Mouse (Mus musculus) lung, postnatal 0 days (tissue): Measurements from ENCODE around the gene Cacna1i. TPM values are rescaled to one million over a fixed set of nuclear protein-coding genes. Genes with fewer than 3 reads are reported as not detected.

Experiments
- ATAC-seq: fragments of 200-750 bp; cut with Nextera tagmentation; 2 replicates; pipeline ENCODE4 v1.8.0; 2017; ENCODE audit warnings: moderate library complexity
- DNase-seq: peaks from one replicate; pipeline ENCODE4 v3.0.0-alpha.2; 2016; ENCODE audit warnings: low spot score
- H3K27ac ChIP-seq: fragments of 300-500 bp; sonication (generic); 2 replicates; pipeline ENCODE4 v1.5.1; 2014; ENCODE audit warnings: antibody characterized with exemption, mild to moderate bottlenecking, low read length, mixed read lengths
- H3K27me3 ChIP-seq: fragments of 300-500 bp; sonication (generic); replicated peaks from 2 replicates; pipeline ENCODE4 v1.6.1; 2014; ENCODE audit warnings: low read length, mixed read lengths; ENCODE audit not compliant: insufficient read depth
- H3K36me3 ChIP-seq: fragments of 300-500 bp; sonication (generic); 2 replicates; pipeline ENCODE4 v1.6.1; 2014; ENCODE audit warnings: low read length, mixed read lengths; ENCODE audit not compliant: insufficient read depth
- H3K4me1 ChIP-seq: fragments of 300-500 bp; sonication (generic); 2 replicates; pipeline ENCODE4 v1.6.1; 2014; ENCODE audit warnings: antibody characterized with exemption, low read depth, low read length, mixed read lengths; ENCODE audit not compliant: insufficient read depth
- H3K4me2 ChIP-seq: fragments of 300-500 bp; sonication (generic); replicated peaks from 2 replicates; pipeline ENCODE4 v1.6.1; 2014; ENCODE audit warnings: low read depth, mild to moderate bottlenecking, low read length, moderate library complexity, mixed read lengths
- H3K4me3 ChIP-seq: fragments of 300-500 bp; sonication (generic); 2 replicates; pipeline ENCODE4 v1.5.1; 2014; ENCODE audit warnings: low read depth, low read length
- H3K9ac ChIP-seq: fragments of 300-500 bp; sonication (generic); replicated peaks from 2 replicates; pipeline ENCODE4 v1.6.1; 2014; ENCODE audit warnings: low read depth, mild to moderate bottlenecking
- H3K9me3 ChIP-seq: fragments of 300-500 bp; sonication (generic); 2 replicates; pipeline ENCODE4 v1.6.1; 2016; ENCODE audit warnings: low read length, mixed read lengths
- CTCF ChIP-seq: IDR thresholded peaks from 2 replicates; pipeline ENCODE4 v1.5.1; 2016; ENCODE audit warnings: antibody characterized with exemption, mild to moderate bottlenecking
- EP300 ChIP-seq: IDR thresholded peaks from 2 replicates; pipeline ENCODE4 v1.6.1; 2016; ENCODE audit warnings: antibody characterized with exemption, mild to moderate bottlenecking, control low read depth
- WGBS: fragments of 180-500 bp; shearing (Covaris S2); extraction: QIAGEN DNeasy Blood & Tissue Kit; methylation state at CpG from one replicate; pipeline ENCODE4 v1.1.7; 2014; 5-methylcytosine and 5-hydroxymethylcytosine counted together
- polyA plus RNA-seq: library from polyadenylated mRNA; unstranded; fragments of >200 nt; fragmentation: Nextera tagmentation; extraction: Ambion mirVana; gene quantifications from 2 replicates; pipeline ENCODE4 v1.2.1, GENCODE M21; 2015

Gene Cacna1i
- polyA plus RNA-seq, 1 experiment from 2014 or later: not detected

GRCm38 (mm10) chr15:80263610-80264575 is 23.1 kb upstream of the Cacna1i start, which contains the start of gene Rps19bp1:
Gene Rps19bp1 (minus strand): TSS chr15:80264315.
- ATAC-seq (peak; percentile 96), DNase-seq (peak; percentile 96)
- Histone ChIP-seq H3K4me3 (peak within 1 kb of the TSS; percentile 82), H3K4me2 (peak within 1 kb of the TSS; percentile 82), H3K9me3 (no peaks in the 10 kb centered on the region), H3K36me3 (no peaks in the 10 kb centered on the region), H3K27ac (peak within 1 kb of the TSS; percentile 73), H3K4me1 (no peaks in the 10 kb centered on the region), H3K27me3 (no peaks in the 10 kb centered on the region), H3K9ac (peak within 1 kb of the TSS; percentile 76)
- 3% methylated on average over 66 of the region's 66 CpGs for WGBS
- TF ChIP-seq CTCF (no peak), EP300 (no peak)

GRCm38 (mm10) chr15:80266281-80266680 is 20.8 kb upstream of the Cacna1i start:
- no peaks in the 10 kb centered on the region for H3K27me3 ChIP-seq
- H3K36me3 ChIP-seq: no peaks in the 10 kb centered on the region
- ATAC-seq (peak; percentile 36), DNase-seq (peak; percentile 84)
- no peaks in the 10 kb centered on the region for H3K9me3 ChIP-seq
- no peak overlapping the region for H3K9ac ChIP-seq
- H3K4me1 ChIP-seq: no peaks in the 10 kb centered on the region
- no peak overlapping the region for H3K4me2 ChIP-seq
- H3K4me3 ChIP-seq: no peak overlapping the region
- 2% methylated on average over 2 of the region's 2 CpGs for WGBS
- H3K27ac ChIP-seq: no peak overlapping the region
- TF ChIP-seq CTCF (peak; percentile 93), EP300 (no peak)

GRCm38 (mm10) chr15:80271858-80272396 is 15.1 kb upstream of the Cacna1i start:
- Histone ChIP-seq H3K9ac (no peak overlapping the region), H3K36me3 (no peaks in the 10 kb centered on the region), H3K4me3 (no peak overlapping the region), H3K4me1 (no peaks in the 10 kb centered on the region), H3K27ac (no peak overlapping the region), H3K27me3 (no peaks in the 10 kb centered on the region), H3K9me3 (no peaks in the 10 kb centered on the region), H3K4me2 (no peak overlapping the region)
- WGBS: 80% methylated on average over 3 of the region's 3 CpGs
- TF ChIP-seq CTCF (no peak), EP300 (no peak)
- no peak for DNase-seq
- ATAC-seq: no peak

- Histone ChIP-seq H3K9me3 (no peaks in the 10 kb centered on the region), H3K4me3 (no peak overlapping the region), H3K27ac (no peak overlapping the region), H3K4me1 (no peaks in the 10 kb centered on the region), H3K4me2 (no peak overlapping the region), H3K27me3 (no peaks in the 10 kb centered on the region), H3K9ac (no peak overlapping the region), H3K36me3 (no peaks in the 10 kb centered on the region)
- ATAC-seq (no peak), DNase-seq (no peak)
- WGBS: 46% methylated on average over 9 of the region's 9 CpGs
- TF ChIP-seq CTCF: no peak
- no peak for TF ChIP-seq EP300
Observed at GRCm38 (mm10) chr15:80277107-80277506, 9.9 kb upstream of the Cacna1i start.

- Histone ChIP-seq H3K4me1 (no peaks in the 10 kb centered on the region), H3K4me3 (no peak overlapping the region), H3K36me3 (no peaks in the 10 kb centered on the region), H3K9ac (no peak overlapping the region), H3K9me3 (no peaks in the 10 kb centered on the region), H3K27ac (no peak overlapping the region), H3K4me2 (no peak overlapping the region), H3K27me3 (no peaks in the 10 kb centered on the region)
- WGBS: 2% methylated on average over 6 of the region's 6 CpGs
- DNase-seq (peak; percentile 68), ATAC-seq (no peak)
- TF ChIP-seq EP300 (no peak), CTCF (no peak)
Observed at GRCm38 (mm10) chr15:80277625-80278024, 9.4 kb upstream of the Cacna1i start.

- WGBS: 48% methylated on average over 5 of the region's 5 CpGs
Observed at GRCm38 (mm10) chr15:80278121-80278759, 8.8 kb upstream of the Cacna1i start.

More at GRCm38 (mm10) chr15:80278121-80278759, 8.8 kb upstream of the Cacna1i start:
- H3K36me3 ChIP-seq: no peaks in the 10 kb centered on the region
- H3K9ac ChIP-seq: no peak overlapping the region
- no peak overlapping the region for H3K4me2 ChIP-seq
- no peaks in the 10 kb centered on the region for H3K27me3 ChIP-seq
- H3K4me3 ChIP-seq: no peak overlapping the region
- TF ChIP-seq EP300: no peak
- no peak for TF ChIP-seq CTCF
- ATAC-seq: no peak
- no peaks in the 10 kb centered on the region for H3K9me3 ChIP-seq
- no peaks in the 10 kb centered on the region for H3K4me1 ChIP-seq
- DNase-seq: no peak
- H3K27ac ChIP-seq: no peak overlapping the region
